Mouse (Mus musculus) testis, adult 2 months (tissue): ENCODE results near the gene Olfr1419.
"Not testable (repeated sequence)": the region's sequence is repeated elsewhere in the genome, so short reads cannot be mapped to it uniquely, and the experiment has no call there.

Experiments used
- CTCF ChIP-seq: fragments of 200-500 bp; IDR thresholded peaks from 2 replicates; pipeline ENCODE4 v1.5.1; 2012; ENCODE audit warnings: low read depth, mild to moderate bottlenecking, inconsistent platforms, low read length, moderate library complexity; ENCODE audit not compliant: control insufficient read depth, insufficient read depth, insufficient replicate concordance
- POLR2A ChIP-seq: fragments of 200-500 bp; IDR thresholded peaks from 2 replicates; pipeline ENCODE4 v1.6.1; 2012; ENCODE audit warnings: low read depth, mild to moderate bottlenecking, inconsistent platforms, low read length, moderate library complexity; ENCODE audit not compliant: control insufficient read depth

DNA sequence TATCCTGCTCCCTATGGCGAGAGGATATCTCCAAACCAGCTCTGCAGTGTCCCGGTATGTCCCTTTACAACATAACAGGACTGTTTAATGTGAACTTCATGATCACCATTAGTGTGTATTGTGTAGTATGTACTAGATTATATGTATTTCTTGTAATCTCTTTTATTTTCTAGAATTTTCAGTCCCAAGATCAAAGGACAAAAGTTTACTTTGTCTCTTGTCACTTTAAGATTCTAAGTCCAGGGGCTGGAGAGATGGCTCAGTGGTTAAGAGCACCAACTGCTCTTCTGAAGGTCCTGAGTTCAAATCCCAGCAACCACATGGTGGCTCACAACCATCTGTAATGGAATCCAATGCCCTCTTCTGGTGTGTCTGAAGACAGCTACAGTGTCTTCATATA is 47.6 kb upstream of the Olfr1419 start:
- not testable (repeated sequence) for TF ChIP-seq CTCF, POLR2A
